Mouse (Mus musculus) ES-Bruce4 (cell line): ENCODE data around the gene Tspyl4.

Source experiments
- CTCF ChIP-seq: IDR thresholded peaks from one replicate; pipeline ENCODE4 v1.8.1; 2011; ENCODE audit warnings: low read depth, low read length
- EP300 ChIP-seq: IDR thresholded peaks from 2 replicates; pipeline ENCODE4 v1.6.1; 2011; ENCODE audit warnings: low read depth, low read length; ENCODE audit not compliant: insufficient read depth

- TF ChIP-seq EP300: no peak
- TF ChIP-seq CTCF: no peak
Measured at GRCm38 (mm10) chr10:34265106-34265505, 32.1 kb upstream of the Tspyl4 start.
